22 mouse cellular contexts compared by ENCODE assay signal in genomic region chr16:86768355-86768754, GRCm38 (mm10).
DNase-seq lines count a peak whose midpoint lies in the region; ATAC-seq and TF ChIP-seq lines count a peak whose summit lies in the region.
"Had no signal": no experiment of that assay in that cellular context is flagged by ENCODE, and none has a peak within 500 bp of the region (broad histone marks: within the 10 kb centered on the region; RNA-seq: fewer than 3 reads in every experiment).

No protein-coding gene starts in this region.

- peak; percentile 60 for DNase-seq in heart, adult 8-10 months (ENCODE audit: low spot score)
- DNase-seq in heart, postnatal 36 days: no peak
- DNase-seq in midbrain, postnatal 0 days (ENCODE audit: low spot score): peak; percentile 1
- no peak for DNase-seq in midbrain, embryonic 11.5 days (ENCODE audit: low spot score, missing footprints)
- DNase-seq in limb, embryonic 14.5 days (ENCODE audit: low spot score): peak; percentile 48
- no peak for DNase-seq in layer of hippocampus, postnatal 10 days (ENCODE audit: low spot score in 2 of 2)
- DNase-seq: adrenal gland, adult 2 months; adrenal gland, postnatal 36 days; cerebellum, adult 2 months; cerebellum, postnatal 14 days; kidney, adult 2 months; kidney, postnatal 36 days; right cerebral cortex, postnatal 4 days had no signal

- no peak overlapping the region for H3K9ac ChIP-seq in midbrain, postnatal 0 days (replicated peaks; ENCODE audit: low read length, poor library complexity, severe bottlenecking)
- no peak overlapping the region for H3K9ac ChIP-seq in midbrain, embryonic 11.5 days (ENCODE audit: low read length)
- no peak overlapping the region for H3K9ac ChIP-seq in limb, embryonic 14.5 days (ENCODE audit: low read depth, low read length, severe bottlenecking)
- H3K9ac ChIP-seq: heart, embryonic 13.5 days; midbrain, embryonic 15.5 days; neural tube, embryonic 12.5 days had no signal

- TF ChIP-seq POLR2A in limb, embryonic 14.5 days (IDR thresholded peaks at IDR 0.05; ENCODE audit: borderline replicate concordance, extremely low read depth, insufficient read depth, insufficient read length): no peak

- H3K4me3 ChIP-seq in midbrain, postnatal 0 days (ENCODE audit: low read depth, low read length): no peak overlapping the region
- no peak overlapping the region for H3K4me3 ChIP-seq in midbrain, embryonic 11.5 days (ENCODE audit: low read depth, low read length)
- H3K4me3 ChIP-seq in limb, embryonic 14.5 days (replicated peaks; ENCODE audit: low read length): no peak overlapping the region
- H3K4me3 ChIP-seq: heart, embryonic 13.5 days; midbrain, embryonic 15.5 days; neural tube, embryonic 12.5 days had no signal

- ATAC-seq in midbrain, postnatal 0 days (ENCODE audit: low FRiP score): no peak
- no peak for ATAC-seq in midbrain, embryonic 11.5 days (ENCODE audit: low FRiP score)
- peak; percentile 47; the same call in 1 of the 2 replicates for ATAC-seq in limb, embryonic 14.5 days (ENCODE audit: low FRiP score, low read depth)
- ATAC-seq: activated CD4-positive, CD25-positive, alpha-beta regulatory T cell, adult 4 months; forebrain, embryonic 14.5 days; hindbrain, embryonic 16.5 days; lung, postnatal 0 days; midbrain, embryonic 15.5 days had no signal

- intact Hi-C loops in heart, postnatal 36 days (cut with DNase I): loop anchor here (5.0 to 10.0 kb wide), 2 partner anchors 366 to 961 kb away; no protein-coding TSS in a partner anchor

- H3K36me3 ChIP-seq in midbrain, postnatal 0 days (ENCODE audit: insufficient read depth, low read length): no peaks in the 10 kb centered on the region
- H3K36me3 ChIP-seq in midbrain, embryonic 11.5 days (ENCODE audit: control insufficient read depth, insufficient read depth, low read length): no peaks in the 10 kb centered on the region
- H3K36me3 ChIP-seq in limb, embryonic 14.5 days (ENCODE audit: control insufficient read depth, insufficient read depth, low read length): no peaks in the 10 kb centered on the region
- H3K36me3 ChIP-seq: heart, embryonic 13.5 days; midbrain, embryonic 15.5 days; neural tube, embryonic 12.5 days had no signal

- TF ChIP-seq CTCF in midbrain, postnatal 0 days (IDR thresholded peaks at IDR 0.05): no peak

- H3K9me3 ChIP-seq in midbrain, postnatal 0 days (ENCODE audit: low read length): no peaks in the 10 kb centered on the region
- no peaks in the 10 kb centered on the region for H3K9me3 ChIP-seq in midbrain, embryonic 11.5 days (ENCODE audit: control insufficient read depth, low read length)
- no peaks in the 10 kb centered on the region for H3K9me3 ChIP-seq in limb, embryonic 14.5 days (ENCODE audit: control insufficient read depth, low read length)
- H3K9me3 ChIP-seq: heart, embryonic 13.5 days; midbrain, embryonic 15.5 days; neural tube, embryonic 12.5 days had no signal

- WGBS in midbrain, postnatal 0 days: 77% methylated on average over 3 of the region's 3 CpGs
- 84% methylated on average over 3 of the region's 3 CpGs for WGBS in midbrain, embryonic 11.5 days
- WGBS in limb, embryonic 14.5 days: 41% methylated on average over 3 of the region's 3 CpGs

- H3K4me1 ChIP-seq in midbrain, postnatal 0 days (ENCODE audit: insufficient read depth, low read length): no peaks in the 10 kb centered on the region
- H3K4me1 ChIP-seq in midbrain, embryonic 11.5 days (ENCODE audit: control insufficient read depth, insufficient read depth, low read length): no peaks in the 10 kb centered on the region
- H3K4me1 ChIP-seq in limb, embryonic 14.5 days (ENCODE audit: control insufficient read depth, insufficient read depth, low read length): peaks cover 6% of the 10 kb centered on the region; the same call in 1 of the 2 replicates
- H3K4me1 ChIP-seq: heart, embryonic 13.5 days; midbrain, embryonic 15.5 days; neural tube, embryonic 12.5 days had no signal

- no peak overlapping the region for H3K4me2 ChIP-seq in midbrain, postnatal 0 days (ENCODE audit: low read depth, low read length, poor library complexity, severe bottlenecking)
- H3K4me2 ChIP-seq in midbrain, embryonic 11.5 days: no peak overlapping the region
- H3K4me2 ChIP-seq in limb, embryonic 14.5 days (replicated peaks; ENCODE audit: low read depth, low read length, severe bottlenecking): no peak overlapping the region
- H3K4me2 ChIP-seq: heart, embryonic 13.5 days; liver, embryonic 11.5 days; midbrain, embryonic 15.5 days; neural tube, embryonic 12.5 days had no signal

- no peaks in the 10 kb centered on the region for H3K27me3 ChIP-seq in midbrain, postnatal 0 days (ENCODE audit: insufficient read depth, low read length)
- no peaks in the 10 kb centered on the region for H3K27me3 ChIP-seq in midbrain, embryonic 11.5 days (ENCODE audit: control insufficient read depth, insufficient read depth, low read length)
- no peaks in the 10 kb centered on the region for H3K27me3 ChIP-seq in limb, embryonic 14.5 days (ENCODE audit: control insufficient read depth, insufficient read depth, low read length)
- H3K27me3 ChIP-seq: CH12.LX; heart, embryonic 13.5 days; midbrain, embryonic 15.5 days; neural tube, embryonic 12.5 days had no signal

- no peak overlapping the region for H3K27ac ChIP-seq in midbrain, postnatal 0 days (ENCODE audit: low read depth, low read length)
- H3K27ac ChIP-seq in midbrain, embryonic 11.5 days (ENCODE audit: low read depth, low read length): no peak overlapping the region
- H3K27ac ChIP-seq in limb, embryonic 14.5 days (replicated peaks; ENCODE audit: low read depth, low read length): no peak overlapping the region
- H3K27ac ChIP-seq: heart, embryonic 13.5 days; midbrain, embryonic 15.5 days; neural tube, embryonic 12.5 days had no signal

Comparison
In these comparisons a context has a peak if more than half of its experiments do, and no peak if none do; other contexts are left out.
1. DNase-seq: peak in heart, adult 8-10 months (single experiment), midbrain, postnatal 0 days (single experiment) and limb, embryonic 14.5 days (single experiment); none in heart, postnatal 36 days (0 of 2), midbrain, embryonic 11.5 days (single experiment) and layer of hippocampus, postnatal 10 days (0 of 2).